Mouse (Mus musculus) embryonic fibroblast, embryonic 13.5 days (primary cell): ENCODE measurements at regions not wholly inside any gene's neighbourhood (a gene's known extent, or its start where the extent isn't known, plus 50 kb on each side); places are given as distances from the start of the nearest gene placed in this dataset.

Experiments
- CTCF ChIP-seq: IDR thresholded peaks from 2 replicates; pipeline ENCODE4 v1.5.1; 2011; ENCODE audit warnings: mild to moderate bottlenecking, control low read depth, low read length, moderate library complexity, borderline replicate concordance; ENCODE audit not compliant: insufficient read depth
- POLR2A ChIP-seq: IDR thresholded peaks from 2 replicates; pipeline ENCODE4 v1.6.1; 2011; ENCODE audit warnings: low read depth, mild to moderate bottlenecking, control low read depth, low read length, moderate library complexity

DNA sequence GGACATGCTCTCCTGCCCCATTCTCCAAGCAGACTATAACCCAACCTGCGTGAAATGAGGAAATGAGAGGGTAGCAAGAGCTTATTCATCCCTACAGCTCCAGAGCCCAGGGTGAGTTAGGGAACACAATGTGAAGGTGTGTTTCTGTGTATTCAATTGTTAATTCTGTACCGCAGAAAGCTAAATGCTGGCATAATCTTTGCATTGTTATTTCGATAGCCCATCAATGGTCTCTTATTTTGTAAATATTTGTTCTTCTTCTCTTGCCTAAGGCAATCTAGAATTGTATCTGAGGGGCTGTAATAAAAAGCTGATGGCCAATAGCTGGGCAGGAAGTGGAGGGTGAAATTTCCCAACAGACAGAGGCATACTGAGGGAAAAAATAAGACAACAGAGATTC lies 247.6 kb upstream of the Wscd1 start:
- TF ChIP-seq CTCF (no peak), POLR2A (no peak)
